Mouse (Mus musculus) kidney, adult 2 months (tissue): ENCODE data around the gene Rcor3. TPM values are rescaled to one million over a fixed set of nuclear protein-coding genes. Genes with fewer than 3 reads are reported as not detected.

Experiments
- DNase-seq: peaks from one replicate; pipeline ENCODE4 v3.0.0; 2021
- H3K27ac ChIP-seq: fragments of 200-500 bp; 2 replicates; pipeline ENCODE4 v1.5.1; 2012; ENCODE audit warnings: low read depth, low read length, control low read depth, inconsistent platforms; ENCODE audit not compliant: insufficient read depth
- H3K27me3 ChIP-seq: fragments of 200-500 bp; replicated peaks from 2 replicates; pipeline ENCODE4 v1.6.1; 2012; ENCODE audit warnings: mild to moderate bottlenecking, moderate library complexity, low read length, inconsistent platforms; ENCODE audit not compliant: control insufficient read depth, insufficient read depth
- H3K36me3 ChIP-seq: fragments of 200-500 bp; 2 replicates; pipeline ENCODE4 v1.6.1; 2012; ENCODE audit warnings: mild to moderate bottlenecking, moderate library complexity, low read length, inconsistent platforms; ENCODE audit not compliant: control insufficient read depth, insufficient read depth
- H3K4me1 ChIP-seq: fragments of 200-500 bp; 2 replicates; pipeline ENCODE4 v1.6.1; 2011; ENCODE audit warnings: low read length; ENCODE audit not compliant: control insufficient read depth, insufficient read depth
- H3K4me3 ChIP-seq: fragments of 200-500 bp; 2 replicates; pipeline ENCODE4 v1.5.1; 2011; ENCODE audit warnings: mild to moderate bottlenecking, low read depth, low read length, control low read depth; ENCODE audit not compliant: insufficient read depth
- CTCF ChIP-seq: fragments of 200-500 bp; conservative IDR thresholded peaks from 2 replicates; pipeline ENCODE4 v1.5.1; 2011; ENCODE audit warnings: low read depth, mild to moderate bottlenecking, control low read depth, low read length, moderate library complexity, mixed read lengths; ENCODE audit not compliant: insufficient read depth, insufficient read length
- POLR2A ChIP-seq: fragments of 200-500 bp; IDR thresholded peaks from one replicate; pipeline ENCODE4 v1.6.1; 2011; ENCODE audit warnings: low read depth, low read length, control low read depth
- WGBS: fragments of 180-500 bp; shearing (Covaris S2); methylation state at CpG from one replicate; pipeline ENCODE4 v1.1.7; 2018; 5-methylcytosine and 5-hydroxymethylcytosine counted together
- polyA plus RNA-seq: library from polyadenylated mRNA; depleted of rRNA; stranded (reverse); fragments of >200 nt; gene quantifications from 2 replicates; pipeline ENCODE4 v1.2.3, GENCODE M21; 2012

The Rcor3 gene
- polyA plus RNA-seq, 1 experiment, result 31.1 TPM

DNA sequence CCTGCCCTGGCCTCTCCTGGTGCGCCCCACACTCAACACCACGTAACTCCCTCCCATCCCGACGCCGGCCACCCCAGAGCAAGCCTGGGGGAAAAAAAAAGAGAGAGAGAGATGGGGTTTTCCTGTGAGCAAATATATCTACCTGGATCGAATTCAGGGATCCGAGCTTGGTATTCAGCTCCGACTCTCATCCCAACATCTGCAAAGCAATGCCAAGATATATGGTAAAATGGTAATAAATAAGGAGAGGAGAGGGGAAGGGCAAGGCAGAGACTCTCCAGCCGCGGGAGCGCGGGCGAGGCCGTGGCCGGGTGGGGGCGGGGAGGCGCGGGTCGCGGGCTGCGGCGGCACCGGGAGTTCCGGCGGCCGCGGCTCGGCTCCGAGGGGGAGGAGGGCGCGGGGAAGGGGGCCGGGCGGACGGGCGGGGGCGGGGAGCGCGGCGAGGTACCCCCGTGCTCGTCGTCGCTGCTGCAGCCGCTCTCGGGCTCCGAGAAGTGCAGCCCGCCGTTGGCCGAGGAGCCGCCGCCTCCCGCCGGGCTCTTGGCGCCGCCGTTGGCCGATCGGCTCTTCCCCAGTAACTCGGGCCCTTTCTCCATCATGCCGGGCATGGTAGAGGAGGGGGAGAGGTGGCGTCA, 454 bp downstream of the Rcor3 start:
- WGBS, result 1% methylated on average over 44 of the region's 61 CpGs

DNA sequence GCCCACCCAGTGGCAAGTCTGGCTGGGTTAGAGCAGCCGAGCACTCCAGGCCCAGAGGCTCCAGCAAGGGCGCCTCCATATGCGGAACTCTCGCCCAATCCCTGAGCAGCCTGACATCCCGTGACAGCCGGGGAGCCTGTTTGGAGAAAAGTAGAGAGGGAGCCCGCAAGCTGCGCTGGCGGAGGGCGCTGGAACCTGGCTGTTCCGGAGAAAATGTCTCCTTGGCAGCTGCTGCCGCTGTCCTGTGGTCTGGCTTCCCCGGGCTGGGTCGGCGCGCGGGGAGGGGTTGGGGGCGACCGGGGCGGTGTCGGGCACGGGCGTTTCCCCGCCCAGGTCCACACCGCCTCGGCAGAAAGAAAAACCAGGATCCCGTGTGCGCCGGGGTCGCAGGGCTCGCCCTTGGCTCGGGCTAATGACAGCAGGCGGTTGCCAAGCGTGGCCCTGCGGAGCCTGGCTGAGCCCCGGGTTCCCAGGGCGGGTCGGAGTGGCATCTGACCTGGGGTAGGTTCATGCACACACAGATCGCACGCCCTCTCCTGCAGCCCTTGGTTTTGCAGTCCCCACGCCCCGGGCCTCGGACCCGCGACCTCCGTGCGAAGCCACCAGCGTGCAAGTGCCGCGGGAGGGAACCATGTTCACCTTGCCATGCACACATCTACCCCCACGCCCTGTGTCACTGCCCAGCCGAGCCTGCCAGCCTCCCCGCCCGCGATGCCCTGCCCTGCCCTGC, 1.1 kb downstream of the Rcor3 start:
- peak overlapping the region; percentile 98 for H3K27ac ChIP-seq
- no peak for TF ChIP-seq CTCF
- TF ChIP-seq POLR2A, result peak; percentile 29
- peak; percentile 90 for DNase-seq
- H3K36me3 ChIP-seq, result peaks cover 2% of the 10 kb centered on the region; the same call in 1 of the 2 replicates
- no peaks in the 10 kb centered on the region for H3K27me3 ChIP-seq
- under 1% methylated on average over 53 of the region's 55 CpGs for WGBS
- H3K4me1 ChIP-seq, result peaks cover 4% of the 10 kb centered on the region; the same call in 1 of the 2 replicates
- peak overlapping the region; percentile 94 for H3K4me3 ChIP-seq

More for the DNA sequence above, 454 bp downstream of the Rcor3 start:
- DNase-seq, result no peak
- H3K4me3 ChIP-seq, result peak overlapping the region; percentile 94
- H3K4me1 ChIP-seq, result peaks cover 4% of the 10 kb centered on the region; the same call in 1 of the 2 replicates
- peaks cover 2% of the 10 kb centered on the region; the same call in 1 of the 2 replicates for H3K36me3 ChIP-seq
- no peak for TF ChIP-seq POLR2A
- no peak for TF ChIP-seq CTCF
- H3K27ac ChIP-seq, result peak overlapping the region; percentile 98
- no peaks in the 10 kb centered on the region for H3K27me3 ChIP-seq

DNA sequence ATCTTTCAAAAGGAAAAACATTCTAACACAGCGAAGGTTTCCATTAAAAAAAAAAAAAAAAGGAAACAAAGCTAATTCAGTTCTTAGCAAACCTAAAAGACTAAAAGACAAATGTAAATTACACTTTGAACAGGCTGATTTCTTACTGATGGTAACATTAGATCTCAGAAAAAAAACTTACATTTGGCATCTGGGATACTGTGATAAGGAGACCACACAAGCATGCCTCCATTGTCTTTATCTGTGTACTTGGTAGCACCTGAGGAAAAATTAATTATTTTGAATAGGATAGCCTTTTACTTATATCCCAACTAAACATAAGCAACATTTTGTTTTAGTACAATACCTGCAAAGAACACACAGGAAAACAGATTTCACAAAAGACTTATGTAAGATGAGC, 7.7 kb downstream of the Rcor3 start:
- no peaks in the 10 kb centered on the region for H3K4me1 ChIP-seq
- no peak overlapping the region for H3K27ac ChIP-seq
- peaks cover 5% of the 10 kb centered on the region for H3K36me3 ChIP-seq
- DNase-seq, result no peak
- TF ChIP-seq CTCF (no peak), POLR2A (no peak)
- WGBS, result 88% methylated on average over 1 of the region's 1 CpGs
- no peak overlapping the region for H3K4me3 ChIP-seq
- H3K27me3 ChIP-seq, result no peaks in the 10 kb centered on the region

DNA sequence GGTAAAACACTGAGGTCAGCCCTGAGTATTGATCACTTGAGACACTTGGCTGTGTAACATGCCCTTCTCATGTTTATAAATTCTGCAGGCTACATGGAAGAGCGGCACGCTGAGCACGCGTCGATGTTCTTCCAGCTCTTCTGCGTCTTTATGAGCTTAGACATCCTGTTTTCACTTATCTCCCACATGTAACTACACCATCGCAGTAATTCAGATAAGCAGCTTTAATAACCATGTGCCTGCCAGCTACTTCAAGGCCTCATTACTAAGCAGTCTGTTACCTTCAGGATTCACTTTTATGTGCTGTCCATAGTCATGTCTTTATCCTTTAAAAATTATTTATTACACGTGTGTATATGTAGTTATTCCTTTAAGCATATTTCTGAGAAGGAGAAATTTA, 9.5 kb downstream of the Rcor3 start:
- no peak overlapping the region for H3K4me3 ChIP-seq
- no peak for TF ChIP-seq CTCF
- no peak for TF ChIP-seq POLR2A
- no peaks in the 10 kb centered on the region for H3K27me3 ChIP-seq
- 93% methylated on average over 8 of the region's 8 CpGs for WGBS
- DNase-seq, result no peak
- peaks cover 6% of the 10 kb centered on the region for H3K36me3 ChIP-seq
- no peak overlapping the region; the same call in 1 of the 2 replicates for H3K27ac ChIP-seq
- no peaks in the 10 kb centered on the region for H3K4me1 ChIP-seq

DNA sequence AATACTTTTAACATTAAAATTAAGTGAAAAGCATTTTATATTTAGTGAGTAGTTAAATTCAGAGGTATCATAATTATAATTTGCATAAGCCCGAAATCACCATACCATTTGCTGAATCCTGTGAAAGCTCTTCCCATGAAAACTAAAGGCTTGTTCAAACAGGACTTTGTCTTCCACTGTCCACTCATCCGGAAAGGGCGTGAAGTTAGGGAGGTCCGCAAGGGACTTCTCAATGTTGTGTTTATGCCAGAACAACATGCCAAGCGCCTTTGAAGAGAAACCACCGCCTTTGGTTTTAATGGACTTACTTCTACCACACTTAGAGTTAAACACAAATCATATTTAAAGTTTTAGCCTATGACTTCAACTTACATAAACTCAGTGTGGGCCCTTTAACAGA, 12.1 kb downstream of the Rcor3 start:
- H3K36me3 ChIP-seq, result peaks cover 12% of the 10 kb centered on the region
- no peak overlapping the region for H3K4me3 ChIP-seq
- TF ChIP-seq CTCF (no peak), POLR2A (no peak)
- no peaks in the 10 kb centered on the region for H3K27me3 ChIP-seq
- WGBS, result 51% methylated on average over 6 of the region's 6 CpGs
- H3K27ac ChIP-seq, result no peak overlapping the region
- peak; percentile 87 for DNase-seq
- no peaks in the 10 kb centered on the region for H3K4me1 ChIP-seq

DNA sequence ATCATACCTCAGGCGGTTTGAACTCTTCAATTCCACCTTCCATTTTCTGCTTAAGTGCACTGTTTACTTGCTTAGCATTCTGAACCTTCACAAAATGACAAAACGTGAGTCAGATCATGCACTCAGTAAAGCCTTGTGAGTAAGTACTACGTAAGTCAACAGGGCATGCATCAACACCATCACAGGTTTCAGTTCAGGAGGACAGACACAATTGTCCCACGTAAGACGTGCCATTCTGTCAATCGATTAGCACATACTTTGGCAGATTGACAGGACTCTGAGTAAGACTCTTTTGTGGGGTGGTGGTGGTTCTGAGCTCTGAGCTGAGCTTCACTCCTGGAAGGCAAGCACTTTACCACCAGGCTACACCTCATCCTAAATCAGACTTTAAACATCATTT, 21.6 kb downstream of the Rcor3 start:
- TF ChIP-seq POLR2A, result no peak
- TF ChIP-seq CTCF, result no peak
- H3K4me1 ChIP-seq, result no peaks in the 10 kb centered on the region
- 86% methylated on average over 6 of the region's 6 CpGs for WGBS
- no peaks in the 10 kb centered on the region for H3K27me3 ChIP-seq
- DNase-seq, result no peak
- peaks cover 15% of the 10 kb centered on the region for H3K36me3 ChIP-seq
- H3K27ac ChIP-seq, result no peak overlapping the region
- no peak overlapping the region for H3K4me3 ChIP-seq

DNA sequence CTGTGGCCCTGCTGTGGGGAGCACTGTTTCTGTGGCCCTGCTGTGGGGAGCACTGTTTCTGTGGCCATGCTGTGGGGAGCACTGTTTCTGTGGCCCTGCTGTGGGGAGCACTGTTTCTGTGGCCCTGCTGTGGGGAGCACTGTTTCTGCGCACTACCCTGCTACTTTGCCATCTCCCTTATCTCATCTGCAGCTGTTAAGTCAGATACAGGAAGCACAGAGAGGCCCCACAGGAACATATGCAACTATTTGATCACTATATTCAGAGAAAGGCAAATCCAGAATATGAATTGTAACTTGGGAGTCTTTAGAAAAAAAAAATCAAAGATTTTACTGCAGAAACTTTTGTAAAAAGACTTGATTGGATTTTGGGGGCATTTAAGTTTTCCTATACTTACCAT, 22.5 kb downstream of the Rcor3 start:
- TF ChIP-seq POLR2A (no peak), CTCF (no peak)
- Histone ChIP-seq H3K27me3 (no peaks in the 10 kb centered on the region), H3K36me3 (peaks cover 11% of the 10 kb centered on the region), H3K4me3 (no peak overlapping the region), H3K4me1 (no peaks in the 10 kb centered on the region), H3K27ac (no peak overlapping the region)
- 100% methylated on average over 1 of the region's 1 CpGs for WGBS
- no peak for DNase-seq
